Mouse (Mus musculus) adrenal gland, adult 18-20 months (tissue): ENCODE measurements around the gene Pla2g2f. TPM values are rescaled to one million over a fixed set of nuclear protein-coding genes. Genes with fewer than 3 reads are reported as not detected.

ENCODE experiments used
- DNase-seq, 2 experiments: peaks; one replicate each; pipeline ENCODE4 v3.0.0; 2021 to 2022; ENCODE audit warnings: low spot score in 2 of 2
- total RNA-seq, 2 experiments: library from RNA; stranded (reverse); gene quantifications; 1 replicate in 1 of 2; 2 replicates in 1 of 2; pipeline ENCODE4 v1.2.3; 2021

Gene Pla2g2f
- total RNA-seq, 2 experiments from 2014 or later, result 27.9 to 38.5 TPM

DNA sequence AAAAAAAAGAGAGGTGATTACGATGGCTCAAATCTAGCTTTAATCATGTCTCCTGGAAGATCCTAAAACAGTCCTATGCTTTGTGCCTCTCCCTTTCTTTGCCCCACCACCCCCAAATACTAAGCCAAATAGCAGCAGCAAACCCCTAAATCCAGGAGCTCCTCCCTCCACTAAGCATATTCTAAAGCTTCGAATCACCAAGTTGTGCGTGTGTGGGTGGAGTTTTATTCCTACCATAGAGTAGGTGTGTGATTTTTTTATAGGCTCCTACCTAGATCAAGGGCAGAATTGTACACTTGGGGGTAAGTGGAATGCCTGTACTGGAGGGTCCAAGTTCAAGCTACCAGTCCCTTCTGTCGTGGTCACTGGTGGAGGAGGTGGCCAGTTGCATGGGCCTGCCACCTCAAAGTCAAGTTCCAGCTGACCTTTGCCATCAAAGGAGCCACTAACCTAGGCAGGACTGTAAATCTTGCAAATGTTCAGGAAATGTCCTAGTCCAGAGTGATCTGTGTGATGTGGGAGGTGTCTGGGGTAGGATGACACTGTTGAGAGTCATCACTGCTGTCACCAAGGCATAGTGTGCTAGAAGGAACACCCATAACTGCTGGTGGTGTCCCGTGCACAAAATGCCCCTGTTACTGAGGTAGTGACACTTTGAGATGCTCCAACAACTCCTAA, 38.7 kb downstream of the Pla2g2f start:
- no peak for DNase-seq

GRCm38 (mm10) chr4:138716697-138717096, 40.7 kb downstream of the Pla2g2f start:
- DNase-seq, result no peak

DNA sequence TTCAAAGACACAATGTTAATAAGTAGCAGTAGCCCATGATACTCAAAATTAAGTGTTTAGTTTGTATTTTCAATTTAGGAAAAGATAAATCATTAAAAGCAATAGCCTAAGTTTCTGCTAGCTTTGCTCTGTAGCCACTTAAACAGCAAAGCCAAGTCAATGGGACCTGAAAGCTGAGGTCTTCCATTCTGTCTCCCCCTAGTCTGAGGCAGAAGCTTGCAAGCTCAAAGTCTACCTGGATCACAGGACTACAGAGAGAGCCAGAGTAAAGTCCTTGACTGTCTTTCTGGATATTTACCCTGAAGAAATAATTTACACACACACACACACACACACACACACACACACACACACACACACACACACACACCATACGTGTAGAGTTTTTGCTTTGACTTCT, 43.2 kb downstream of the Pla2g2f start:
- DNase-seq, result no peak

GRCm38 (mm10) chr4:138712621-138713020, 44.8 kb downstream of the Pla2g2f start:
- DNase-seq, result no peak

DNA sequence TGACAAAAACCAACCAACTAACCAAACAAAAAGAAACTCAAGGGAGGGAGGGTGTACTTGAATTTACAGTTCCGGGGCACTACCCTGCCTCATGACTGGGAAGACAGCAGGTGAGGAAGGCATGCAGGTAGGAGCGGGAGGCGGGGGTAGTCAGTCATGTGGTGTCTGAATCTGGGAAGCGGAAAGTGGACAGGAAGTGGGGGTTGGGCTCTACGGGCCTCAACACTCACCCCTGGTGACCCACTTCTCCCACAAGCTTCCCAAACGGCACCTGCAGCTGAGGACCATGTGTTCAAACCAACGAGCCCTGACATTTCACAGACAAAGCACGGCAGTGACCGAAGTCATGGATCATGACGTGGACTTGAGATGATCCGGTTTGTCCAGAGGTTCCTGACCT, 45.3 kb downstream of the Pla2g2f start:
- no peak for DNase-seq

DNA sequence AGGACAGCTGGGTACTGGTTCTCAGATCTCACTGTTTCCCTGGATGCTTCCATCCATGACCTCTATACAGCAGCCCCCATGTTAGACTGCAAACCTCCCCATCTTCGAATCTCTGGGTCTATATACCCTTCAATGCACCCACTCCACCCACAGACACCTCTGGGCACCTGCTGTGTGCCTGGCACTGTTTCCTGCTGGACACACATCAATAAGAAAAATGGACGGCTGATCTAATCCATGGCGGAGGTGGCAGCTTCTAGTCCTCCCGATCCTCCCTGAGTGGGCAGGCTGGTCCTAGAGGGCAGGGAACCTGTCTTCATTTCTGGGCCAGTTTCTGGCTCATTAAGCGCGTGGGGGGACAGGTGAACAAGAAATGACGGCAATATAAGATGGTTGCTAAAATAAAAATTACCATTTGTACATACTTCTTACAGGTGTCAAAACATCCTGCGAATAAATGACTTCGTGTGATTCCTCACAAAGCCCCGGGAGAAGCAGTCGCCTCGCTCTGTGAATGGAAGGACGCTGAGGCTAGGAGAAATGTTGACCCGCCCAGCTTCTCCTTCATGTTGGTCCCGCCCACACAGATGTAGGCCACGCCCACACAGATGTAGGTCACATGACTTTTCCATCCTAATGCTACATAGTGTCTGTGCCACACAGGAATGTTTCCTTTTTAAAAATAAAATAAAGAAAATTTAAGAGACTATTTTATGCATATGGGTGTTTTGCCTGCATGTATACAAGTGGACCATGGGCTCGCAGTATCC, 46.2 kb downstream of the Pla2g2f start:
- no peak for DNase-seq

DNA sequence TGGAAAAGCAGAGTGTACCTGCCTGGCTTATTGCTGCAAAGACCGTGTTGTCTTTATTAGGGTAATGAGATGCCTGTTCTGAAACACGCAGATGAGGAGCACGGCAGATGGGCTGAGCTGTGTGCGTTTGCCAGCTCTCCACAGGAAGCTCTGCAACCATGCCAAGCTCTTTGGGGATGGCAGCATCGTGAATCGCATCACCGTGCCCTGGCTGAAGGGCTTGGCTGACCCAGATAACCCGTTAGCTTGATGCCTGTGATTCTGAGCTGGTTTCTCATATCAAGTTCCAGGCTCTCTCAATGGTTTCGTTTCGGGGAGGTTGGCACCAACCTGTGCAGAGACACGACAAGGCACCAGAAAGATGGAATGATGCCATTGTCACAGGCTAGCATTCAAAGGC, 46.8 kb downstream of the Pla2g2f start:
- DNase-seq, result no peak

DNA sequence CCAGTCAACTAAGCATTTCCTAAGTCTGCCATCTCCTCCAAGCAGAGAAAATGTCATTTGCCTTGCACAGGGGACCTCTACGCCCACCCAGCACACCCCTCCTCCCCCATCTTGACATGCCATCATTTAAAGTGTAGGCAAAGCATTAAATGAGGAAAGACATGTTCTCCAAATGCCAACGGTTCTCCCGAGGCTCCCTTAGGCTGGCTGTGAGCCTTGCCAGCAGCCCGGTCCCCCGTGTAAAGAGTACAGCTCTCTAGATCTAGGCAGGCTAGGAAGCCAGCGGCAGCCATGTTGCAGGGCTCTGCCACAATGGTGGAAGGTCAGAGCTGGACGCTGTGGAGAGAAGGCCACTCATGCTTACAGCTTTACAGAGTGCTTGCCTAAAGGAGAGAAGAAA, 47.5 kb downstream of the Pla2g2f start:
- no peak for DNase-seq

- no peak for DNase-seq
Observed at GRCm38 (mm10) chr4:138709246-138709645, 48.2 kb downstream of the Pla2g2f start.

DNA sequence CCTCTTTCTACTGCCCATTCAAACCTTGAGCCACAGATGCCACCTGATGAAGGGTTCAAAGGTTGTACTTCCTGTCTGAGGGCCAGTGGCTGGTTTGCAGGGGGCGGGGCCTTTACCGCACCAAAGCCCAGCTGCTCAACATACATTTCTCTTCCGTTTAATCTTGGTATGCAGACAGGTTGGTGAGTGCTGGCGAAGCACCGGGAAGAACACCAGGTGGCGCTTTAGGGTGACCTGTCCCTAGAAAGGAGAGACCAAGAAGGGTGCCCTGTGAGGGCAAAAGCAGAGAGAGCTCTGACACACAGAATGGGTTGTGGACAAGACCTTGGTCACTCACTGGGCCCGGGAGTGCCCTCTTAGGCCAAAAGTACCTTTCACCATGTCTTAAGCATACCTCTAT, 48.8 kb downstream of the Pla2g2f start:
- DNase-seq, result peak; percentile 56 to 65

DNA sequence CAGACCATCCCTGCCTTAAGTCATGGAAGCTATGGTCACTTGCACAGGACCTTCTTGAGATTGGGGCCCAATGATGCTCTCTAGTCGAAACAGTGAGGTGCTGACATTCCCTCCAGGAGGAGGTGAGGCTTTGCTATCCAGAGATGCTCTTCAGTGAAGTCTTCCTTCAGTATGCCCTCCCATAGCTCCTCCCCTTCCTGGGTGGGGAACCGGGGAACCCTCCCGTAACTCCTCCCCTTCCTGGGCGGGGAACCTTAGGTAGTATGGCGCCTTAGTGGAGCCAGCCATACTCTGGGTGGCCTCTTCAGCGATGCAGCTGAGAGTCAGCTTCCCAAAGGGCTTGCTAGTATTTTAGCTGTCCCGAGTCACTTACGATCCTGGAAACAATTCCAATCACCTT, 50.8 kb downstream of the Pla2g2f start:
- no peak for DNase-seq

DNA sequence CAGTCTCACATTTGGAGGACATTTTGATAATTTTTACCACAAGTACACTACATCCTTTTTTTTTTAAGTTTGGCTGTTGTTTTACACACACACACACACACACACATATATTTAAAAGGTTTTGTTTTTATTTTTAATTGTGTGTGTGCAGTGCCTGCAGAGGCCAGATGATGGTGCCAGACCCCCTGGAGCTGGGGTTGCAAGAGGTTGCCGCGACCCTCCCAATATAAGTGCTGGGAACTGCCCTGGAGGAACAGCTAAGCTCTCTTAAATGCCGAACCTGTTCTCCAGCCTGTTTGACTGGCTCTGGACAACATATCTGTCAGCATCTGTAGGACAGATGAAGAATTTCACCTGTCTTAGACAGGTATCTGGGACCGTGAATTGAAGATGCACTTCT, 53.3 kb downstream of the Pla2g2f start:
- no peak for DNase-seq

DNA sequence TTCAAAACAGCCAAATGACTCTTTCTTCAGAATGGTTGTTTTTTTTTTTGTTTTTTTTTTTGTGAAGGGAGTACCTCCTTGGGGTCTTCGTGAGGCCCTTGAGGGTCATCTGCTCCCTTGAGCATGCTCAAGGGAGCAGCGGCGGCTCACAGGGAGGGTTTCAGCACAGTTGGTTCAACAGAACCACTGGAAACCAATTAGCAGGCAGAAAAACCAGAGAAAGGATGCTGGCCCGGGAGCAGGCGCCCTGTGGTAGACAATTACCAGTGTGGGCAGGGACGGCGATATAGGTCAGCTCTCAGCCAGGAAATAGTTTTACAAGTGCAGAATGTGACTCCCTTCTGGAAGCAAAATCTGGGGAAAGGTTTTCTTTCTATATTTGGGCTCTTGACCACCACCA, 53.8 kb downstream of the Pla2g2f start:
- DNase-seq, result no peak

DNA sequence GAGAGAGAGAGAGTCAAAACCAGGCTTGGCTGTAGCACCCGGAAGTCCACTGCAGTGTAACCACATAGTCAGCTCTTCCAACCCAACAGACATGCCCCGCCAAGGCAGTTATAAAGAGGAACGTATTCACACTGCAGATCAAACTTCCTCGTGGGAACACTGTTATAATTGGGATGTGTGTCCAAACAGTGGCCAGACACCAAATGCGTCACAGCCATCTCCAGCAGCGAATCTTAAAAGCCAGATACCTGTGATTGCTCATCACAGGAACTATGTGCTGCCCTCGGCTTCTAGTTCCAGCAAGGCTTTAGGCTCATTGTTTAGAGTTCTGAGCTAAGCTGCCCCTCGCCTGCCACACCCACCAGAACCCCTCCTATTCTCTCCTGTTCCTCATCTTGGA, 54.9 kb downstream of the Pla2g2f start:
- DNase-seq, result no peak

DNA sequence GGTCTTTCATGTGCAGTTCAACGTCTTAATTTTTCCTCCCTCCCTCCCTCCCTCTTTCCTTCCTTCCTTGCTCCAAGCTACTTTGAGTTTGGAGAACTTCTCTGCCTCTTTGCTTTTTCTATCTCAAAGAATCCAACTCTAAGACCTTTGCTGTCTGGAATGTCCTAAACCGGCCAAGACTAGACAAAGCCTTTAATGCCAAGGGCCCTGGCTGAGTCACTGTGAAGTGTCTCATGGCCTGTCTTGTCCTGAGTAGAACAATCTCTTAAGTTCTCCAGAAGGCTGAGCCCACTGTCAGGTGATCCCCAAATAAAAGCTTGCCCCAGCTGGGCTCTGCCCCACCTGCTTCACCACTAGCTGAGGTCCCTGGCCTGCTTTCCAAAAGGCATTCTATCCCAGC, 55.4 kb downstream of the Pla2g2f start:
- no peak for DNase-seq

DNA sequence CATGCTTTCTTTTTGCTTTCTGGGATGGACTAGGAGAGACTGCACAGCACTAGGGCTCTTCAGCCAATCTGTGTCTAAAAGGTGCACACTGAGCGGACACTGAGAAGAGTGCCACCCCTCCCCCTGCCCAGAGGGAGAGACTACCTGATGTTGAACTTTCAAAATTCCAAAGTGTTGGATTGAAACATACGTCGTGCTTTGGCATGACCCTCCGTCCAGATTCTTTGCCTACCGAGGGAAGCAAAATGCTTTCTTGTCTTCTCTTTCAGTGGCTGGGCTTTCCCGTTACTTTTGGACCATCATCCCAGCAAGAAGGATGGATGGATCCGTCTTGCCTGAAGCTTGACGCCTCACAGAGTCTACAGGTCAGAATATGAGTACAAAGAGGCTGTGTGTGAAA, 56.3 kb downstream of the Pla2g2f start:
- no peak for DNase-seq

Other genes with a start within 250 kb of the Pla2g2f start
- not detected for gene Vwa5b1, start 121.7 kb downstream of the Pla2g2f start, total RNA-seq
- under 1 TPM in 1 of 2 experiments, not detected in 1; 0.19 TPM for gene Pla2g2c, start 32.8 kb downstream of the Pla2g2f start, total RNA-seq
- under 1 TPM; 0.70 to 0.99 TPM for gene Ubxn10, start 20.5 kb downstream of the Pla2g2f start, total RNA-seq
- 1 to 10 TPM; 1.3 to 2.5 TPM for gene Pla2g2d, start 18.1 kb upstream of the Pla2g2f start, total RNA-seq
- 10 to 100 TPM; 10.7 to 22.4 TPM for gene Pla2g5, start 105.9 kb upstream of the Pla2g2f start, total RNA-seq
- not detected for gene Gm13030, start 116.3 kb upstream of the Pla2g2f start, total RNA-seq
- 1 to 10 TPM; 1.6 to 3.1 TPM for gene Pla2g2e, start 120.3 kb upstream of the Pla2g2f start, total RNA-seq
- gene Otud3, start 156.3 kb upstream of the Pla2g2f start, total RNA-seq, result 10 to 100 TPM; 12.3 to 13.1 TPM
- gene Rnf186, start 209.5 kb upstream of the Pla2g2f start, total RNA-seq, result not detected
- gene Tmco4, start 215.3 kb upstream of the Pla2g2f start, total RNA-seq, result 10 to 100 TPM; 15.1 to 19.0 TPM